Mouse (Mus musculus): Measurements from ENCODE around the gene Neurl4. TPM values are rescaled to one million over a fixed set of nuclear protein-coding genes. Genes with fewer than 3 reads are reported as not detected.

The Neurl4 gene
- total RNA-seq, 2 experiments from 2014 or later, result 9.5 to 21.6 TPM

DNA sequence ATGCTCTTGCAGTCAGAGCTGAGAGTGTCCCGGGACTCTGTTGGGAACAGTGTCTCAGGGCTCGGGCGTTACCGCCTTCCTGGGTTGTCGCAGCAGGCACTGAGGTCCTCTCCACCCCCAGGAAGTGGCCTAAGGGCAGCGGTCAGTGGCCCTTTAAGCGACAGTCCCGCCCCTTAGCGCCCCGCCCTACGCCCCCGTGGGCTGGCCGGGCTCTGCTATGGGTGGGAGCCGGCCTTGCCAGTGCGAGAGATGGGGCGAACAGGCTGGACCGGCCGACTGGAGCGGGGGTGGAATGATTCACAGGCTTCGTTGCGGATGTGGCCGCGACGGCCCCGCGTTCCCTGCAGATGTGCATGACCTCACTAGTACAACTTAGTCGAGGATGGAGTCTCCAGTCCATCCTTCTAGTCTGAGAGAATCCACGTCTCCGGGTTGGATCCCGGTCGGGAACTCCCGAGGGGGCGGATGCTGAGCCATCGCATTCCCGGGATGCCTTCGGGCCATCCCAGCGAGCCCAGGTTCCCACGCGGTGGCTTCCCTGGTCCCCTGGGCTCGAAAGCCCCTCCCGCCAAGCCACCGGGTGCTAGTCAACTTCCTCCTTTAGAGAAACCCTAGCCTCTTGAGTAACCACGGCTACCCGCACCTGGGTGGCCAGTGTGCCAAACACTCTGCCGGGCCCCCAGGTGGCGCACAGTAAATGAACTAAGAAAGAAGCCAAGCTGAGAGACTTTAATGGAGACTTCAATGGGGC, 19.8 kb upstream of the Neurl4 start, which contains the start of gene Kctd11:
Kctd11 (minus strand) TSS at position 554 of the 751 bp plus-strand sequence.
- ATAC-seq (replicated peaks; ENCODE audit: poor library complexity), result peak; percentile 56

DNA sequence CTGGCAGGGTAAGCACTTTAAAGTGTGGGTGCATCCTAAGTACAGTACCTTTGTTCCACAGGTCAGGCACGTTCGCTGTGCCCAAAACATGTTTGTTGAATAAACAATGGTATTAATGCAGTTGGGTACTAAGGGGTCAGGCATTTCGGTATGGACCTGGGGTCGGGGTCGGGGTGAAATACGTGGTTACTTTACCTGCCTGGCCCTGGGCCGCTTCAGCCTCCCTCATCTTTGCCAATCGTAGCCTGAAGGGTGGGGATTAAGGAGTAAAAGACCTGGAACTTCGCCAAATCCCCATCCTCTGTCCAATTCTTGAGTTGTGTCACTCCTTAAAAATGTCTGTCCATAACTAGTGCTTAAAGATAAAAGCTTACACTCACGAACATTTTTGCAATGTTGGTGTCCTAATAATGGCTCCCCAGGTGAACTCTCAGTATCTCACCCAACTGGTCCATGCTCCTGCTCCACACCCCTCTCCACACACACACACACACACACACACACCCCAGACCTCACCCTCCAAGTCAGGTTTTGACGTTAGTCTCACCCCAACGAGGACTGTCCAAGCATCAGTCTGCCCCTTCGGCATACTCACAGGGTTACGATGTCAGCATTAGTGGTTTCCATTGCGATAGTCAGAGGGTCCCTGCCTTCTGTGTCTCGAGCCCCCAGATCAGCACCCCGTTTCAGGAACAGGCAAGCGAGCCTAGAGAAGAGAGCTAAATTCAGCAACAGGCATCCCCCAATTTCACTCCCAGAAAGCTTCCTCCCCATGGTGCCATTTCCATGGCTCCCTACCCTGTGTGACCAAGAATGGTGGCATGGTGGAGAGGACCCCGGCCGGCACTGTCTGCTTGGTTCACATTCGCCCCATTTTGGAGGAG, 18.8 kb upstream of the Neurl4 start:
- ATAC-seq (replicated peaks; ENCODE audit: poor library complexity), result no peak

DNA sequence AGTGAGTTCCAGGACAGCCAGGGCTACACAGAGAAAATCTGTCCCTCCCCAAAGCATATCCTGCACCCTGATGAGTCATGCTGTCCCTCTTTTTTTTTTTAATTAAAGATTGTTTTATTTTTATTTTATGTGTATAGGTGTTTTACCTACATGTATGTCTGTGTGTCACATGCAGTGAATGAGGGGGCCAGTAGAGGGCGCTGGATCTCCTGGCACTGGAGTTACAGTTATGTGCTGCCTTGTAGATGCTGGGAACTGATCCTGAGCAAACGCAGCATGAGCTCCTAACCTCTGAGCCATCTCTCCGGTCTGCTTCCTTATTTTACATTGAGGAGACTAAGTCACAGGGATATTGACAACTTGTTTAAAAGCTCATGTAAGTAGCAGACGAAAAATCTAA, 17.8 kb upstream of the Neurl4 start:
- no peak for ATAC-seq (replicated peaks; ENCODE audit: poor library complexity)

DNA sequence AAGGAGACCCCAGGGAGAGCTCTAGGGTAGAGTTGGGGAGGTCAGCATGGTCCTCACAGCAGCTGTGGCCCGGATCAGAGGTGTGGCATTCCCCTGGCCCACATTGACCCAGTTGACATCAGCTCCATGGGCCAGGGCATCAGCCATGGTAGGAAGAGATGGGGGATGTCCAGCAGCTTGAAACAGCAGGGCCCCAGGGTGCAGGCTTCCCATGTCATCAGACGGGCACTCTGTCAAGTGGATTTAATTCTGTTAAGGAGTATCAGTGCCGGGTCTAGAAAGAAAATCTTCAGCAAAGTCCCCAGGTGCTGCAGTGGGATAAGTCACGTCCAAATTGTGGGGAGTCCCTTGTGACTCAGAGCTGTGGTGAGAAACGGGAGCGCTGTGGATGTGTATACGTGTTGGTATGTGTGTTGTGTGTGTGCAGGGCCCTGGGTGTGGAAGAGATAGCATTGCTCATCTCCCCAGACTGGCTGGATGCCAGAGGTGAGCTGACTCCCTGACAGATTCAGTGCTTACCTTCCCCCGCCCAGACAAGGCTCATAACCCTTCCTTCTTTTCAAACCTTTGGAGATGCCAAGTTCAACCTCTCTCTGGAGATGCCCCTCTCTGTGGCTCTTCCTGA, 17.2 kb upstream of the Neurl4 start:
- 0 out of 2 replicates have a peak, but pooled peaks have one; percentile 6 for ATAC-seq (replicated peaks; ENCODE audit: poor library complexity)

DNA sequence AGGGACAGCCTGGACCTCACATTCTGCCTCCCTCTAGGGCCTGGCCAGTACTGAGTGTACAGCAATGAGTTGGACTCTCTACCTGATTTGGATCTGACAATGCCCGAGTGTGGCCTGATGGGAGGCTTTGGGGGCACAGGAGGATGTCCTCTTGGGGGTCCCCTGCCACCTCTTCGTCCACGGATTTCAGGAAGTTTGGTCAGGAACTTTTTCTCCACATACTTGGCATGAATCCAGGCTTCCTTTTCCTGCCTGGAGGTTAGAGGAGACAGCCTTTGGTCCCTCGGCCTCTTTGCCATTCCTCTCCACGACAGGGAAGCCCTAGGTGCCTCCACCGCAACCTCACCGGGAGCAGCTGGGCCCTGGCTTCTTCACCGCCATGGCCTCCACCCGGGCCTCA, 16.6 kb upstream of the Neurl4 start:
- no peak for ATAC-seq (replicated peaks; ENCODE audit: poor library complexity)

DNA sequence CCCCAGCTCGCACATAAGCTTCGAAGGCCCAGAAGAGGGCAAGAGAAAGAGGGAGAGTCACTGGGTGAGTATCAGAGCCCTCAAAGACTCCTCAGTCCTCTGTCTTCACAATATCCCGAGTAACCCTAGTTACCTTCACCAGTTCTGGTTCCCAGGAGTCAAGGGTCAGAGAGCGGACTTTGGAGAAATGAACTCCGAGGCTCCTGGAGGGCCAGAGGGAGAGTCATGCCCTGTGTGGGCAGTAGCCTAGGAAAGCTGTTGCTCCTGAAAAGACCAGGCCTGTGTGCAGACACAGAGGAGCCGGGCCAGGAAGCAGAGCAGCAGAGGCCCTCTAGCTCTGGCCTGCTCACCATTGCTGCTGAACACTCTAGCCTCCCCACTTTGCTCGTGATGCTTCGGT, 16.2 kb upstream of the Neurl4 start:
- ATAC-seq (replicated peaks; ENCODE audit: poor library complexity), result no peak

DNA sequence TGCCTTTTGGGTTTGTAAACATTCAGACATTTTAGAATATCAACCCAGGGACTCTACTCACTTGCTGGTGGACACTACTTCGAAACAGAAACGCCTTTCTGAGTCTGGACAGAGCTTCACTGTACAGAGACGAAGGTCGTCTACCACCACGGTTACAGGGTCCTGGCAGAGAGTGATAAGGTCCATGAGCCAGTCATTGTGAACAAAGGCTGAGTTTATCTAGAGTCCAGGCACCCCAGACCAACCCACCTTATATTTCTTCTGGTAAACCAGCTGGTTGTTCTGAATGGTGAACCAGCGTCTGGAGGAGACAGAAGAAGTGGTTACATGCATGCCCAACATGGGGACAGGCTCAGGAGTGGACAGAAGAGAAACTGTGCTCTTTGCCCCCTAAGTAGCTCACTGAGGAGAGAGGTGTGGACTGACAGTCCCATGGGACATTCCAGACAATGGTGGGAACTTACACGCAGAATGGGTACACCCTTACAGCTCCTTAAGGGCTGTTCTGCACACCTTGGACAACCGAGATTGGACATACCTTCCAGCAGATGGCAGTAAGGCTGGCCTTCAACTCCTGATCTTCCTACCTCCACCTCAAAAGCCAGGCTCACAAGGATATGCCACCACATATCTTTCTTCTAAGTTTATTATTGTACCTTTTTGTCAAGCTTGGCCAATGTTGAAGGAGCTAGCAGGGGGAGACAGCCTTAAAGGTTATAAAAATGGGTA, 13.8 kb upstream of the Neurl4 start:
- ATAC-seq (replicated peaks; ENCODE audit: poor library complexity), result peak; percentile 70

DNA sequence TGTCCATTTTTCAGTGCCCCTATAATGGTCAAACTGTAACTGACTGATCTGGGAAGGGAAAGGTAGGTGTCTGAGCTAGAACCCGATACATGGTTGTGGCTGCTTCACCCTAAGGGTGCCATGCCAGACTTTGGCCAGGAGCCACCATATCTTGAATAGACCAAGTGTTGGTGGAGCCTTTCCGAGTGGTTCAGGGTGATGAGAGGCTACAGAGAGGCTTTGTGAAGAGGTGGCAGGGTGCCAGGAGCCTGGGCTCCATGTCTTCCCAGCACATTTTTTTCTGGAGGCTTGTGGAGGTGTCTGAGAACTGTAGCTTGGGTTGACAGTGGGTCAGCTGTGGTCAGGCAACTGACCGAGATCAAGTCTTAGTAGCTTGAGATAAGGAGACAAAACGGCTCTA, 9.4 kb upstream of the Neurl4 start:
- peak; percentile 40 for ATAC-seq (replicated peaks; ENCODE audit: poor library complexity)

DNA sequence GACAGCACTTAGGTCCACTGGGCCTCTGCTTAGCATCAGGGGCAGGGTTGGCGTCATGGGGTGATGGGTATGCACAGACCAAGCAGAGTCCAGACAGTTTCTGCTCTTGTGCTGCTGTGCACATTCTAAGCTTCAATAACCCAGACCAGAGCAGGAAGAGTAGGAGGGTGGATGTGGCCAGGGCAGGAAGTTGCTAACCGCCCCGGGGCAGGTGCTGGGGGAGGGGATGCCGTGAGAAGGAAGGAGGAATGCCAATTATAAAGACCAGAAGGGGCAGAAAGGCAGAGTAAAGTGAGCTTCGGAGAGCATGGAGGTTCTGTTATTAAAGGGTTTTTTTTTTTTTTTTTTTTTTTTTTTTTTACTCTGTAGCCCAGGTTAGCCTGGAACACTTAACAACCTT, 6.2 kb upstream of the Neurl4 start:
- ATAC-seq (replicated peaks; ENCODE audit: poor library complexity), result peak; percentile 70

DNA sequence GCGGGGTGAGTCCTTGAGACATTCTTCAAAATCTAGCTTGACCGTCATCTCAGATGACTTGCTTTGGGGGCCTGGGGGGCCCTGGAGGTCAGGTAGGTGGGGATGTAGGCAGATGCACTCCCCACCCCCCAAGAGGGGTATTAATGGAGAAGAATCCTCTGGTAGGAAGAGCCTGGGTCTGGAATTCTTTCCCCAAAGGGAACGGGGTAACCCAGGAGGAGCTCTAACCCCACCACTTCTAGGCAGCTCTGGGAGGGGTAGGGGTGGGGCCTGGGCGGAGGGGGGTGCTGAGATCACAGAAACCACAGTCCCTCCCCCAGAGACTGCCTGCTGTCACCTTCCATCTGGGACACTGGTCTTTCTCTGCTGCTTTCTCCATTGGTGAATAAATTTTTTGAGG, 5.6 kb upstream of the Neurl4 start, which contains the start of gene Acap1:
Acap1 (minus strand) TSS at position 249 of the 400 bp plus-strand sequence.
- peak; percentile 79 for ATAC-seq (replicated peaks; ENCODE audit: poor library complexity)

DNA sequence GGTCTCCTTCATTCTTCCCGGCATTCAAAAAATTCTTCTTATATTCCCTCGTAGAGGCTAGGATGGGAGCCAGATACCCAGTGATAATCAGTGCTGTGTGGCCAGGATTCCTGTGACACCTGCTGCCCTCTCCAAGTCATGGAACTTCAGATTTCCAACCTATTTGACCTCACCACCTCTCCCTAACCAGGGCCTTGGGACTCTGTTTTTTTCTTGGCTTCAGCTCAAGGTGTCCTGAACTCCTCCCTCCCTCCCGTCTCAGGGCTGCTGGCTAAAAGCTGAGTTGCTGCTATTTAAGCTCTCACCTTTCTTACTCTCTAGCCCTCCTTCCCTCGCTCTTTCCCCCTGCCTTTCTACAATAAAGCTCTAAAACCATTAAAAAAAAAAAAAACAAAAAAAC, 1.0 kb upstream of the Neurl4 start:
- no peak for ATAC-seq (replicated peaks; ENCODE audit: poor library complexity)

DNA sequence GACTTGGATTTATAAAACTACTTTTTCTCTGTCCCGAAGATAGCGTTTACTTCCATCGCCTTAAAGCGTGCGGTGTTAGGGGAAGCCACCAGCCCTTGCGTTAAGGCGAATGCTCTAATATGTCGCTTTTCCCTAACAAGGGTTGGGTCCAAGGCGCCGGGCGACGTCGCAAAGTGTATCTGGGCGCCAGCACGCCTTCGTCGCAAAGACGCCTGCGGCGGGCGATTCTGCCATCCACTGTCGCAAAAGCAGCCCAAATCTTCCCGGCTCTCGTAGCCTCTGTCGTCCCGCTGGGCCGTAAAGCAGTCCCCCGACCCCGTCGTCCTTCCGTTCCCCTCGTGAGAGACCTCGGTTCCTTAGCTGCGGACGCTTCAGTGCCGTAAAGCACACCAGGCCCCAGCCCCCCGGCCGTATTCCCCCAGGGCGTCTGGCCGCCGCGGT, 554 bp downstream of the Neurl4 start:
- ATAC-seq (replicated peaks; ENCODE audit: poor library complexity), result peak; percentile 87

DNA sequence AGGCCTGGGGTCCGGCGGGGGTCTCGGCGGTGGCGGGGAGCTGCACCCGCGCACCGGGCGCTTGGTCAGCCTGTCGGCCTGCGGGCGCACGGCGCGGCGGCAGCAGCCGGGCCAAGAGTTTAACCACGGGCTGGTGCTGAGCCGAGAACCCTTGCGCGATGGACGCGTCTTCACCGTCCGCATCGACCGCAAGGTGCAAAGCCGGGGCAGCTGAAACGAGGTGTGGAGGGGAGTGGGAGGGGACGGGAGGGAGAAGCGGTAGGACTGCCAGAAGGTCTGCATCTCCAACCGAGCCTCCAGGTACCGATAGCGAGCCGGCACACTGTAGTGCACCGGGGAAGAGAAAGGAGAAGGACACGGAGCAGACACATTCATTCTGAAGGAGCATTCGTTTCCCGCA, 1.1 kb downstream of the Neurl4 start:
- no peak for ATAC-seq (replicated peaks; ENCODE audit: poor library complexity)

DNA sequence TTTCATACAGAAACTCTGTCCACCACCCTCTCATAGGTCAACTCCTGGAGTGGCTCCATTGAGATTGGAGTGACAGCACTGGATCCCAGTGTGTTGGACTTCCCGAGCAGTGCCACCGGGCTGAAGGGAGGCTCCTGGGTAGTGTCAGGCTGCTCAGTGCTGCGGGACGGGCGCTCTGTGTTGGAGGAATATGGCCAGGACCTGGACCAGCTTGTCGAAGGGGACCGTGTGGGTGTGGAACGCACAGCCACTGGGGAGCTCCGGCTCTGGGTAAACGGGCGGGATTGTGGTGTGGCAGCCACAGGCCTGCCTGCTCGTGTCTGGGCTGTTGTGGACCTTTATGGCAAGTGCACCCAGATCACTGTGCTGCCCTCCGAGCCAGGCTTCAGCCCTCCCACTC, 2.1 kb downstream of the Neurl4 start:
- no peak for ATAC-seq (replicated peaks; ENCODE audit: poor library complexity)

DNA sequence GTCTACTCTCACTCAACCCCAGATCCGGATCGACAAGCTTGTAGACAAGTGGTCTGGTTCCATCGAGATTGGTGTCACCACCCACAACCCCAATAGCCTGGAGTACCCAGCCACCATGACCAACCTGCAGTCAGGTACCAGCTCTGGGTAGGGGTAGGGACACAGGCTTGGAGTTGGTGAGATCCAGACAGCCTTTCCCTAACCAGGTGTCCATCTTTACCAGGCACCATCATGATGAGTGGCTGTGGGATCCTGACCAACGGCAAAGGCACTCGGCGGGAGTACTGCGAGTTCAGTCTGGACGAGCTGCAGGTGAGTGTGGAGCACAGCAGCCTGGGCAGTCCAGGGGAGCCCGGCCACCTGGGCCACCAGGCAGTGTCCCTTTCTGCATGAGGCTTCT, 3.4 kb downstream of the Neurl4 start:
- ATAC-seq (replicated peaks; ENCODE audit: poor library complexity), result no peak

DNA sequence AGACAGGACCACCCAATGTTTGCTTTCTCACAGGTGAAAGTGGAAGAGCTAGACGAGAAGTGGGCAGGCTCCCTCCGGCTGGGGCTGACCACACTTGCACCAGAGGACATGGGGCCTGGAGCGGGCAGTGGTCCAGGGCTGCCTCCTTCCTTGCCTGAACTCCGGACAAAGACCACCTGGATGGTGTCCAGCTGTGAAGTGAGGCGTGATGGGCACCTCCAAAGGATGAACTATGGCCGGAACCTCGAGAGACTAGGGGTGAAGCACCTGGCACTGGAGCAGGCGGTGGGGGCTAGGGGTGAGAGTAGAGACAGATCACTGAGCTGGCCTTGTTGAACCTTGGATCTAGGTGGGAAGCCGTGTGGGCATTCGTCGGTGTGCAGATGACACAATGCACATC, 7.8 kb downstream of the Neurl4 start:
- no peak for ATAC-seq (replicated peaks; ENCODE audit: poor library complexity)

DNA sequence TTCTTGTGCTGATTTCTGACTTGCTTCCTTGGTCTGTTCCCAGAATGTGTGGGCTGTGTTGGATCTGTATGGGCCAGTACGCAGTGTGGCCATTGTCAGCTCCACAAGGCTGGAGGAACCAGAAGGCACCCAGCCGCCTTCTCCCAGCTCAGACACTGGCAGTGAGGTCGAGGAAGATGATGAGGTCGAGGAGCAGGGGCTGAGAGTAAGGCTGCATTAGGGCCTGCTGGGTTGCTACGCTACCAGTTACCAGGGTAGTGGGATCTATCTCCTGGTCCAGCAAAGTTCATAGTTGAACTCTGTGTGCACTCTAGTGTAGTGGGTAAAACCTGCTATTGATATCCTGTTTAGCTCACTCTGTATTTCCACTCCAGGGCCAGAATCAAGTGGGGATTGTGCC, 8.3 kb downstream of the Neurl4 start:
- no peak for ATAC-seq (replicated peaks; ENCODE audit: poor library complexity)

DNA sequence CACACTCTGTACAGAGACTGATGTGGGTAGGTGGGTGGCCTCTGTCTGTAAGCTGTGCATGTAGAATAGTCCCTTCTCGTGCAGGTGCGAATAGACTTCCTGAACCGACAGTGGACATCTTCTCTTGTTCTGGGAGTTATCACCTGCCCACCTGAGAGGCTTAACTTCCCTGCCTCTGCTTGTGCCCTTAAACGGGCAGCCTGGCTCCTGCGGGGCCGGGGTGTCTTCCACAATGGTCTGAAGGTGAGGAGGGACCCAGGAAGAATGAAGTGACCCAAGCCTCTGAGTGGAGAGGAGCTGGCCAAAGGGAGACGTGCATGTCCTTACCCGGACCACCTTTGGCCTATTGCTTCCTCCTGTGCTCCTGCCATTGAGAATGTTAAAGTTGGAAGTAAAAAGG, 9.3 kb downstream of the Neurl4 start:
- no peak for ATAC-seq (replicated peaks; ENCODE audit: poor library complexity)

DNA sequence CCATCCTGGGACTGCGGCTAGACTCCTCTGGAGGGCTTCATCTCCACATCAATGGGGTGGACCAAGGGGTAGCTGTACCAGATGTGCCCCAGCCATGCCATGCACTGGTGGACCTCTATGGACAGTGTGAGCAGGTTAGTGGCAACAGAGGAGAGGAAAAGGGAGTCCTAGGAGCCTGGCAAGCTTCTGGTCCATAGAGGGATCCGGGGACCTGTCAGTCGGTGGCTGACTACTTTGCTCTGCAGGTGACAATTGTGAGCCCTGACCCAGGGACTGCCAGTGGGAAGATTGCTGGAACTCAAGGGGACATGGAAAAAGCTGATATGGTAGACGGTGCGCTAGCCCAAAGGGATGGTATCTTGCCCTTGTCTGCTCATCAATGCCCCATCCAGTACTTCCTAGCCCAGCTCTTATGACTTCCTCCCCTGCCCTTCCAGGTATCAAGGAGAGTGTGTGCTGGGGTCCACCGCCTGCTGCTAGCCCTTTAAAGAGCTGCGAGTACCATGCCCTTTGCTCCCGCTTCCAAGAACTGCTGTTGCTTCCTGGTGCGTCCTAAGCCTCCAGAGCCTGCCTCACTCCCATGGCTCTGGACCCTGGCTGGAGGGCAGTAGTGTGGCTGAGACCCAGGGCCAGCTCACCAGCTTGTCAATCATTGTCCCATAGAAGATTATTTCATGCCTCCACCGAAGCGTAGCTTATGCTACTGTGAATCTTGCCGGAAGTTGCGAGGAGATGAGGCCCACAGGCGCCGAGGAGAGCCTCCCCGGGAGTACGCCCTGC, 10.1 kb downstream of the Neurl4 start:
- ATAC-seq (replicated peaks; ENCODE audit: poor library complexity), result no peak

DNA sequence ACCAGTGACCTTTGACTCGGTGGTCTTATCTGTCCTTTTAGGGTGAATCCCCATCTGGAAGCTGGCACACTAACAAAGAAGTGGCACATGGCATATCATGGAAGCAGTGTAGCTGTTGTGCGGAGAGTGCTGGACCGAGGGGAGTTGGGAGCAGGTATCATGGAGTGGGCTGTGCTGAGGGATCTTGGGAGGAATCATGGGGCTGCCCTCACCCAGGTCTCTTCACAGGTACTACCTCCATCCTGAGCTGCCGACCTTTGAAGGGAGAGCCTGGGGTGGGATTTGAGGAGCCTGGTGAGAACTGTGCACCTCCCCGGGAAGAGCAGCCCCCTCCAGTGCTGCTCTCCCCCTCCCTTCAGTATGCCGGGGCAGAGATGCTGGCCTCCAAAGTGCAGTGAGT, 10.8 kb downstream of the Neurl4 start:
- no peak for ATAC-seq (replicated peaks; ENCODE audit: poor library complexity)
